Mouse (Mus musculus) splenic B cell, adult 2 months (primary cell): ENCODE measurements around the gene Gpld1.
"Not testable (repeated sequence)": the region's sequence is repeated elsewhere in the genome, so short reads cannot be mapped to it uniquely, and the experiment has no call there.

Experiments
- DNase-seq: peaks from one replicate; pipeline ENCODE4 v3.0.0-alpha.2; 2011; ENCODE audit warnings: low read depth, low spot score
- H3K27me3 ChIP-seq: 2 replicates; pipeline ENCODE4 v1.6.1; 2012; ENCODE audit warnings: mild to moderate bottlenecking, low read length, moderate library complexity, mixed read lengths; ENCODE audit not compliant: control insufficient read depth, poor library complexity, insufficient read depth, severe bottlenecking
- H3K36me3 ChIP-seq: 2 replicates; pipeline ENCODE4 v1.6.1; 2012; ENCODE audit warnings: mild to moderate bottlenecking, low read length, moderate library complexity, mixed read lengths; ENCODE audit not compliant: control insufficient read depth, poor library complexity, insufficient read depth, severe bottlenecking

Gpld1 gene

GRCm38 (mm10) chr13:24965130-24965845 is 22.3 kb downstream of the Gpld1 start:
- DNase-seq = peak; percentile 32
- Histone ChIP-seq H3K27me3 (no peaks in the 10 kb centered on the region; the same call in 1 of the 2 replicates), H3K36me3 (no peaks in the 10 kb centered on the region)

GRCm38 (mm10) chr13:24965846-24966201 is 22.9 kb downstream of the Gpld1 start:
- no peaks in the 10 kb centered on the region for H3K36me3 ChIP-seq
- DNase-seq = no peak
- no peaks in the 10 kb centered on the region; the same call in 1 of the 2 replicates for H3K27me3 ChIP-seq

GRCm38 (mm10) chr13:24971776-24972175 is 28.8 kb downstream of the Gpld1 start:
- not testable (repeated sequence) for H3K36me3 ChIP-seq, H3K27me3 ChIP-seq, DNase-seq

GRCm38 (mm10) chr13:24976384-24976783 is 33.4 kb downstream of the Gpld1 start:
- H3K27me3 ChIP-seq = no peaks in the 10 kb centered on the region
- no peak for DNase-seq
- no peaks in the 10 kb centered on the region for H3K36me3 ChIP-seq

- H3K27me3 ChIP-seq = no peaks in the 10 kb centered on the region
- H3K36me3 ChIP-seq = no peaks in the 10 kb centered on the region
- DNase-seq = no peak
Observed at GRCm38 (mm10) chr13:24977820-24978342, 34.9 kb downstream of the Gpld1 start.

GRCm38 (mm10) chr13:24981031-24981430 is 38.1 kb downstream of the Gpld1 start:
- no peaks in the 10 kb centered on the region for H3K36me3 ChIP-seq
- no peak for DNase-seq
- H3K27me3 ChIP-seq = no peaks in the 10 kb centered on the region

- H3K36me3 ChIP-seq = no peaks in the 10 kb centered on the region
- no peaks in the 10 kb centered on the region for H3K27me3 ChIP-seq
- no peak for DNase-seq
Observed at GRCm38 (mm10) chr13:24985435-24985834, 42.5 kb downstream of the Gpld1 start.

- DNase-seq = peak; percentile 50
- H3K27me3 ChIP-seq = no peaks in the 10 kb centered on the region
- no peaks in the 10 kb centered on the region; the same call in 1 of the 2 replicates for H3K36me3 ChIP-seq
Observed at GRCm38 (mm10) chr13:24988391-24988790, 45.4 kb downstream of the Gpld1 start.

GRCm38 (mm10) chr13:24989006-24989405 is 46.1 kb downstream of the Gpld1 start:
- no peaks in the 10 kb centered on the region for H3K27me3 ChIP-seq
- no peak for DNase-seq
- H3K36me3 ChIP-seq = peaks cover 4% of the 10 kb centered on the region; the same call in 1 of the 2 replicates

- no peaks in the 10 kb centered on the region for H3K27me3 ChIP-seq
- DNase-seq = no peak
Observed at GRCm38 (mm10) chr13:24993160-24993559, 50.2 kb downstream of the Gpld1 start.

GRCm38 (mm10) chr13:24999538-24999937 is 56.6 kb downstream of the Gpld1 start:
- no peak for DNase-seq
- peaks cover 33% of the 10 kb centered on the region for H3K36me3 ChIP-seq
- no peaks in the 10 kb centered on the region for H3K27me3 ChIP-seq

More at GRCm38 (mm10) chr13:24993160-24993559, 50.2 kb downstream of the Gpld1 start:
- peaks cover 14% of the 10 kb centered on the region for H3K36me3 ChIP-seq

- Histone ChIP-seq H3K36me3 (peaks cover 23% of the 10 kb centered on the region), H3K27me3 (no peaks in the 10 kb centered on the region)
- peak; percentile 20 for DNase-seq
Observed at GRCm38 (mm10) chr13:25002965-25003364, 60.0 kb downstream of the Gpld1 start.

GRCm38 (mm10) chr13:25007115-25007514 is 64.2 kb downstream of the Gpld1 start:
- DNase-seq = peak; percentile 19
- Histone ChIP-seq H3K36me3 (peaks cover 3% of the 10 kb centered on the region; the same call in 1 of the 2 replicates), H3K27me3 (no peaks in the 10 kb centered on the region)

GRCm38 (mm10) chr13:25018316-25018715 is 75.4 kb downstream of the Gpld1 start:
- H3K27me3 ChIP-seq = no peaks in the 10 kb centered on the region
- no peak for DNase-seq
- H3K36me3 ChIP-seq = no peaks in the 10 kb centered on the region

GRCm38 (mm10) chr13:25019793-25020539 is 77.0 kb downstream of the Gpld1 start, which contains the start of gene Mrs2:
Gene Mrs2, minus strand, starts transcription at chr13:25020379.
- peak; percentile 94 for DNase-seq
- Histone ChIP-seq H3K36me3 (no peaks in the 10 kb centered on the region), H3K27me3 (no peaks in the 10 kb centered on the region)
